Mouse (Mus musculus): ENCODE results near the gene Clcnka. TPM values are rescaled to one million over a fixed set of nuclear protein-coding genes. Genes with fewer than 3 reads are reported as not detected.

Gene Clcnka
- polyA plus RNA-seq, 1 experiment from 2014 or later: 0.27 TPM

- Histone ChIP-seq H3K36me3 (replicated peaks; ENCODE audit: control insufficient read depth, insufficient read depth, low read depth, low read length) (no peaks in the 10 kb centered on the region), H3K4me1 (ENCODE audit: control insufficient read depth, insufficient read depth, low read length) (no peaks in the 10 kb centered on the region), H3K27me3 (ENCODE audit: control insufficient read depth, insufficient read depth, low read length) (no peaks in the 10 kb centered on the region), H3K9ac (replicated peaks; ENCODE audit: low read length) (no peak overlapping the region), H3K4me3 (ENCODE audit: low read depth, low read length) (no peak overlapping the region), H3K9me3 (replicated peaks; ENCODE audit: control insufficient read depth, low read length) (no peaks in the 10 kb centered on the region), H3K4me2 (ENCODE audit: low read depth, low read length) (no peak overlapping the region), H3K27ac (replicated peaks; ENCODE audit: low read depth, low read length) (no peak overlapping the region)
- 71% methylated on average over 8 of the region's 8 CpGs for WGBS
- ATAC-seq (replicated peaks; ENCODE audit: insufficient number of reproducible peaks, low FRiP score, low TSS enrichment, low read depth) (no peak), DNase-seq (ENCODE audit: low spot score) (no peak)
These were observed 51.1 kb downstream of the Clcnka start for GRCm38 (mm10) chr4:141347365-141347797.

- 91% methylated on average over 12 of the region's 12 CpGs for WGBS
- ATAC-seq (replicated peaks; ENCODE audit: insufficient number of reproducible peaks, low FRiP score, low TSS enrichment, low read depth): no peak
- Histone ChIP-seq H3K36me3 (replicated peaks; ENCODE audit: control insufficient read depth, insufficient read depth, low read depth, low read length) (no peaks in the 10 kb centered on the region), H3K9me3 (replicated peaks; ENCODE audit: control insufficient read depth, low read length) (no peaks in the 10 kb centered on the region), H3K4me3 (ENCODE audit: low read depth, low read length) (no peak overlapping the region), H3K27me3 (ENCODE audit: control insufficient read depth, insufficient read depth, low read length) (no peaks in the 10 kb centered on the region), H3K4me2 (ENCODE audit: low read depth, low read length) (no peak overlapping the region), H3K4me1 (ENCODE audit: control insufficient read depth, insufficient read depth, low read length) (no peaks in the 10 kb centered on the region), H3K27ac (replicated peaks; ENCODE audit: low read depth, low read length) (no peak overlapping the region), H3K9ac (replicated peaks; ENCODE audit: low read length) (no peak overlapping the region)
- DNase-seq (ENCODE audit: low spot score): no peak
These were observed 53.3 kb downstream of the Clcnka start for GRCm38 (mm10) chr4:141345219-141345618.

- Histone ChIP-seq H3K27me3 (ENCODE audit: control insufficient read depth, insufficient read depth, low read length) (no peaks in the 10 kb centered on the region), H3K4me3 (ENCODE audit: low read depth, low read length) (no peak overlapping the region), H3K9ac (replicated peaks; ENCODE audit: low read length) (no peak overlapping the region), H3K4me1 (ENCODE audit: control insufficient read depth, insufficient read depth, low read length) (peaks cover 3% of the 10 kb centered on the region; the same call in 1 of the 2 replicates), H3K9me3 (replicated peaks; ENCODE audit: control insufficient read depth, low read length) (no peaks in the 10 kb centered on the region), H3K36me3 (replicated peaks; ENCODE audit: control insufficient read depth, insufficient read depth, low read depth, low read length) (no peaks in the 10 kb centered on the region), H3K4me2 (ENCODE audit: low read depth, low read length) (no peak overlapping the region), H3K27ac (replicated peaks; ENCODE audit: low read depth, low read length) (no peak overlapping the region)
- no peak for DNase-seq (ENCODE audit: low spot score)
- 54% methylated on average over 7 of the region's 7 CpGs for WGBS
- no peak for ATAC-seq (replicated peaks; ENCODE audit: insufficient number of reproducible peaks, low FRiP score, low TSS enrichment, low read depth)
These were observed 55.0 kb downstream of the Clcnka start for GRCm38 (mm10) chr4:141343515-141343914.

DNA sequence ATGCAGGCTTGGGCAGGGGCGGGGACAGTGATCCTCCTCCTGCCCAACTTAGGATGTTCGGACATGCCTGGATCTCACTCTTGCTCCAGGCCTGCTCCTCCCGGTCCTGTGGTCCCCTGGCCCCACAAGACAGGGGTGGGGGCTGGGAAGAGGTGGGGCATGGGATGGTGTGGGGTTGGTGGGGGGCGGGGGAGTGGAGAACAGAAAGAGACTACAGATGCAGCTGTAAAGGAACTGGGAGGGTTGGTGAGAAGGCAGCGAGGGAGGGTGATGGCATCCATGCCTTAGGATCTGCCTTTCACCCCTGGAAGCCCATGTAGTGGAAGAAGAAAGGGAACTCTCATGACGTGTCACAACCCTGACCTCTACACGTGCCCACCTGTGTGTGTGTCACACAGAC is 57.0 kb downstream of the Clcnka start:
- no peak overlapping the region; the same call in 1 of the 2 replicates for H3K9ac ChIP-seq (replicated peaks; ENCODE audit: low read length)
- no peak for ATAC-seq (replicated peaks; ENCODE audit: insufficient number of reproducible peaks, low FRiP score, low TSS enrichment, low read depth)
- H3K4me2 ChIP-seq (ENCODE audit: low read depth, low read length): no peak overlapping the region
- DNase-seq (ENCODE audit: low spot score): no peak
- no peaks in the 10 kb centered on the region for H3K27me3 ChIP-seq (ENCODE audit: control insufficient read depth, insufficient read depth, low read length)
- H3K27ac ChIP-seq (replicated peaks; ENCODE audit: low read depth, low read length): no peak overlapping the region
- peaks cover 8% of the 10 kb centered on the region for H3K4me1 ChIP-seq (ENCODE audit: control insufficient read depth, insufficient read depth, low read length)
- no peak overlapping the region for H3K4me3 ChIP-seq (ENCODE audit: low read depth, low read length)
- no peaks in the 10 kb centered on the region for H3K36me3 ChIP-seq (replicated peaks; ENCODE audit: control insufficient read depth, insufficient read depth, low read depth, low read length)
- no peaks in the 10 kb centered on the region for H3K9me3 ChIP-seq (replicated peaks; ENCODE audit: control insufficient read depth, low read length)
- 51% methylated on average over 7 of the region's 7 CpGs for WGBS

GRCm38 (mm10) chr4:141338853-141339252 is 59.7 kb downstream of the Clcnka start:
- ATAC-seq (replicated peaks; ENCODE audit: insufficient number of reproducible peaks, low FRiP score, low TSS enrichment, low read depth) (no peak), DNase-seq (ENCODE audit: low spot score) (peak; percentile 51)
- H3K9me3 ChIP-seq (replicated peaks; ENCODE audit: control insufficient read depth, low read length): no peaks in the 10 kb centered on the region
- no peak overlapping the region for H3K4me3 ChIP-seq (ENCODE audit: low read depth, low read length)
- H3K27me3 ChIP-seq (ENCODE audit: control insufficient read depth, insufficient read depth, low read length): no peaks in the 10 kb centered on the region
- 0 out of 2 replicates have a peak overlapping the region, but pooled peaks have one; percentile 8 for H3K27ac ChIP-seq (replicated peaks; ENCODE audit: low read depth, low read length)
- H3K4me1 ChIP-seq (ENCODE audit: control insufficient read depth, insufficient read depth, low read length): peaks cover 11% of the 10 kb centered on the region
- no peak overlapping the region; the same call in 1 of the 2 replicates for H3K9ac ChIP-seq (replicated peaks; ENCODE audit: low read length)
- 19% methylated on average over 1 of the region's 1 CpGs for WGBS
- no peaks in the 10 kb centered on the region for H3K36me3 ChIP-seq (replicated peaks; ENCODE audit: control insufficient read depth, insufficient read depth, low read depth, low read length)
- H3K4me2 ChIP-seq (ENCODE audit: low read depth, low read length): no peak overlapping the region

DNA sequence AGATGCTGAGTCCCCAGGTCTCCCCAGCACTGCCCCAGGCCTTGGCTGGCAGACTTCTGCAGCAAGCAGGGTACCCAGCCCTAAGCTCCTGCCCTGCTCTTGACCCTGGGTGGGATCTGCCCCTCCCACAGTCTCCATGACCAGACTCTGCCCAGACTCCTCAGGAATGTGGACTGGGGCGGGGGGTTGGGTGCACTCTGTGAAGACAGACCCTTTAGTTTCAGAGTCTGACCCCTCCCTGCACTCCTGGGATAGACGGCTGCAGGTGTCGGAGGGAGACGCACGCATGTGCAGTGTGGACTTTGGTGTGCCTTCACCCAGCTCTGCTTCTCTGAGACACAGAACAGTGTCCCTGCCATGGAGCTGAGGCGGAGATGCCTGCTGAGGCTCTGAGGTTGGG is 60.5 kb downstream of the Clcnka start:
- Histone ChIP-seq H3K36me3 (replicated peaks; ENCODE audit: control insufficient read depth, insufficient read depth, low read depth, low read length) (no peaks in the 10 kb centered on the region), H3K4me3 (ENCODE audit: low read depth, low read length) (no peak overlapping the region), H3K9ac (replicated peaks; ENCODE audit: low read length) (peak overlapping the region; percentile 6; the same call in 1 of the 2 replicates), H3K4me1 (ENCODE audit: control insufficient read depth, insufficient read depth, low read length) (peaks cover 11% of the 10 kb centered on the region), H3K4me2 (ENCODE audit: low read depth, low read length) (peak overlapping the region; percentile 10; the same call in 1 of the 2 replicates), H3K27me3 (ENCODE audit: control insufficient read depth, insufficient read depth, low read length) (no peaks in the 10 kb centered on the region), H3K27ac (replicated peaks; ENCODE audit: low read depth, low read length) (no peak overlapping the region), H3K9me3 (replicated peaks; ENCODE audit: control insufficient read depth, low read length) (no peaks in the 10 kb centered on the region)
- DNase-seq (ENCODE audit: low spot score) (peak; percentile 57), ATAC-seq (replicated peaks; ENCODE audit: insufficient number of reproducible peaks, low FRiP score, low TSS enrichment, low read depth) (0 out of 2 replicates have a peak, but pooled peaks have one; percentile 12)
- 21% methylated on average over 6 of the region's 6 CpGs for WGBS

DNA sequence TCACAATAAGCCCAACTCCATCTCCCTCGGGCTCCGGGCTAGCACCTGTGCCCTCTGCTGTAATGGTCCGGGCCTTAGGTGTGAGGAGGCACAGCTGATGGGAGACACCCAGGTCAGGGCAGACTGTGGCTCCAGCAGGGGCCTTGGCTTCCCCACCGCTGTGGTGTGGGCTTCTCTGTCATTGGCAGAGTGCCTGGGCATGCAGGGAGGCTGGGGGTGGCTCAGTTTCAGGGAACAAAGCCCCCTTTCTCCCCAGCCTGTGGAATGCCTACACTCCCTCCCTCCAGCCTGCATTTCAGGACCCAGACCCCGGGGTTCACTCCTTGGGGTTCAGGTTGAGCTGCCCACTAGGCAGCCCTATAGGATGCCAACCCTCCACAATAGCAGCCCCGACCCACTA is 62.3 kb downstream of the Clcnka start:
- Histone ChIP-seq H3K9me3 (replicated peaks; ENCODE audit: control insufficient read depth, low read length) (no peaks in the 10 kb centered on the region), H3K36me3 (replicated peaks; ENCODE audit: control insufficient read depth, insufficient read depth, low read depth, low read length) (no peaks in the 10 kb centered on the region), H3K27ac (replicated peaks; ENCODE audit: low read depth, low read length) (peak overlapping the region; percentile 35; the same call in 1 of the 2 replicates), H3K4me3 (ENCODE audit: low read depth, low read length) (no peak overlapping the region), H3K4me1 (ENCODE audit: control insufficient read depth, insufficient read depth, low read length) (peaks cover 11% of the 10 kb centered on the region), H3K4me2 (ENCODE audit: low read depth, low read length) (no peak overlapping the region), H3K27me3 (ENCODE audit: control insufficient read depth, insufficient read depth, low read length) (no peaks in the 10 kb centered on the region), H3K9ac (replicated peaks; ENCODE audit: low read length) (no peak overlapping the region)
- 65% methylated on average over 6 of the region's 6 CpGs for WGBS
- no peak for DNase-seq (ENCODE audit: low spot score)
- ATAC-seq (replicated peaks; ENCODE audit: insufficient number of reproducible peaks, low FRiP score, low TSS enrichment, low read depth): no peak

DNA sequence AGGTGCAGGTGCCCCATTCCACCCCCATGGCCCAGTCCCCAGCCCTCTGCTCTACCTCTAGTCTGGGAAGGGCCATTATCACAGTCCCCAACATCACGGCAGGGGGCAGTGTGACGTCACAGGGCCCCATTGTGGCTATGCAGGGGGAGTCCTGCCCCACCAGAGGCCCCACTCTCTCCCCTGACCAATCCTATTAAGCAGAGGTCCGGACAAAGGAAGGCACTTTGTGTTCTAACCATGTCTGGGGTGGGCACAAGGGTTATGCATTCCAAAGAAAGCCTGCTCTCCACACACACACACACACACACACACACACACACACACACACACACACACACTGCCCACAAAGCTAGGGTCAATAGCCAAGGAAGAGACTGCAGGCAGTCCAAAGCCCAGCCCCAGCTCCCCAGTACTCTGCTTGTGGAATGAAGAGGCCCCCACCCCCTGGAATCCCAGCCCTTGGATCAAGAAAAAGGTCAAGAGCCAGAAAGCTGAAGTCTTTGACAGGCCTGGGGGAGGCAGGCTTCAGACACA is 63.2 kb downstream of the Clcnka start:
- WGBS: 5% methylated on average over 3 of the region's 3 CpGs

More for the DNA sequence above, 63.2 kb downstream of the Clcnka start:
- Histone ChIP-seq H3K9ac (replicated peaks; ENCODE audit: low read length) (no peak overlapping the region), H3K36me3 (replicated peaks; ENCODE audit: control insufficient read depth, insufficient read depth, low read depth, low read length) (no peaks in the 10 kb centered on the region), H3K27me3 (ENCODE audit: control insufficient read depth, insufficient read depth, low read length) (no peaks in the 10 kb centered on the region), H3K4me3 (ENCODE audit: low read depth, low read length) (no peak overlapping the region), H3K4me1 (ENCODE audit: control insufficient read depth, insufficient read depth, low read length) (peaks cover 11% of the 10 kb centered on the region), H3K27ac (replicated peaks; ENCODE audit: low read depth, low read length) (0 out of 2 replicates have a peak overlapping the region, but pooled peaks have one; percentile 20), H3K4me2 (ENCODE audit: low read depth, low read length) (no peak overlapping the region), H3K9me3 (replicated peaks; ENCODE audit: control insufficient read depth, low read length) (no peaks in the 10 kb centered on the region)
- DNase-seq (ENCODE audit: low spot score): peak; percentile 56
- peak; percentile 78 for ATAC-seq (replicated peaks; ENCODE audit: insufficient number of reproducible peaks, low FRiP score, low TSS enrichment, low read depth)
